Mouse (Mus musculus): ENCODE measurements around the gene 4932411N23Rik. TPM values are rescaled to one million over a fixed set of nuclear protein-coding genes. Genes with fewer than 3 reads are reported as not detected.
A peak's percentile ranks its signal among the peaks of the same experiment; 100 is the strongest.
"Not testable (repeated sequence)": the region's sequence is repeated elsewhere in the genome, so short reads cannot be mapped to it uniquely, and the experiment has no call there.

Gene 4932411N23Rik
- not detected in 2 replicates for total RNA-seq (2021)
- long read RNA-seq, experiment 1: 0 reads
- long read RNA-seq, experiment 2: 0 reads

- no peak for DNase-seq
Observed at GRCm38 (mm10) chrX:126815768-126816167, at the start of gene 4932411N23Rik. Gene 4932411N23Rik, minus strand, starts transcription at chrX:126815868.

- DNase-seq: no peak
Observed at GRCm38 (mm10) chrX:126779895-126780294, 35.8 kb downstream of the 4932411N23Rik start.

GRCm38 (mm10) chrX:126777643-126778042, 38.0 kb downstream of the 4932411N23Rik start:
- DNase-seq: not testable (repeated sequence)

GRCm38 (mm10) chrX:126774846-126775245, 40.8 kb downstream of the 4932411N23Rik start:
- DNase-seq: not testable (repeated sequence)

GRCm38 (mm10) chrX:126773511-126773910, 42.2 kb downstream of the 4932411N23Rik start:
- DNase-seq: peak; percentile 4

Other genes starting within 250 kb of the 4932411N23Rik start
- not detected in 2 replicates for gene Gm382, start 224.1 kb upstream of the 4932411N23Rik start, total RNA-seq (2021)